Mouse (Mus musculus) liver, adult 2 months (tissue): ENCODE data around the gene Gm37240. TPM values are rescaled to one million over a fixed set of nuclear protein-coding genes. Genes with fewer than 3 reads are reported as not detected.

ENCODE experiments used
- DNase-seq: peaks from one replicate; pipeline ENCODE4 v3.0.0-alpha.2; 2011; ENCODE audit warnings: low read depth, low spot score; ENCODE audit errors: extremely low read depth
- H3K27ac ChIP-seq: fragments of 200-500 bp; replicated peaks from 2 replicates; pipeline ENCODE4 v1.5.1; 2012; ENCODE audit warnings: low read depth, mild to moderate bottlenecking, control low read depth, inconsistent platforms, low read length; ENCODE audit not compliant: insufficient read depth
- H3K27me3 ChIP-seq: fragments of 200-500 bp; 2 replicates; pipeline ENCODE4 v1.6.1; 2012; ENCODE audit warnings: mild to moderate bottlenecking, moderate library complexity, low read length, inconsistent platforms; ENCODE audit not compliant: control insufficient read depth, insufficient read depth
- H3K36me3 ChIP-seq: fragments of 200-500 bp; 2 replicates; pipeline ENCODE4 v1.6.1; 2012; ENCODE audit warnings: low read length, inconsistent platforms; ENCODE audit not compliant: control insufficient read depth, insufficient read depth
- H3K4me1 ChIP-seq: fragments of 200-500 bp; 2 replicates; pipeline ENCODE4 v1.6.1; 2011; ENCODE audit warnings: low read length; ENCODE audit not compliant: control insufficient read depth, insufficient read depth
- H3K4me3 ChIP-seq: fragments of 200-500 bp; 2 replicates; pipeline ENCODE4 v1.5.1; 2011; ENCODE audit warnings: low read depth, mild to moderate bottlenecking, control low read depth, low read length, moderate library complexity; ENCODE audit not compliant: insufficient read depth
- H3K79me2 ChIP-seq: fragments of 200-500 bp; 2 replicates; pipeline ENCODE4 v1.6.1; 2012; ENCODE audit warnings: inconsistent platforms, mild to moderate bottlenecking, low read length, moderate library complexity; ENCODE audit not compliant: control insufficient read depth, insufficient read depth
- H3K9ac ChIP-seq: fragments of 200-500 bp; 2 replicates; pipeline ENCODE4 v1.6.1; 2012; ENCODE audit warnings: low read depth, mild to moderate bottlenecking, control low read depth, inconsistent platforms, low read length
- CTCF ChIP-seq: fragments of 200-500 bp; IDR thresholded peaks from 2 replicates; pipeline ENCODE4 v1.5.1; 2011; ENCODE audit warnings: low read depth, low read length, control low read depth
- POLR2A ChIP-seq: fragments of 200-500 bp; IDR thresholded peaks from 2 replicates; pipeline ENCODE4 v1.6.1; 2011; ENCODE audit warnings: low read length, control low read depth; ENCODE audit not compliant: insufficient read depth; ENCODE audit errors: extremely low read depth
- WGBS: fragments of 180-500 bp; shearing (Covaris S2); methylation state at CpG from one replicate; pipeline ENCODE4 v1.1.7; 2018; 5-methylcytosine and 5-hydroxymethylcytosine counted together
- polyA plus RNA-seq: library from polyadenylated mRNA; depleted of rRNA; stranded (reverse); fragments of >200 nt; gene quantifications from 2 replicates; pipeline ENCODE4 v1.2.3, GENCODE M21; 2012
- total RNA-seq: library from RNA; depleted of rRNA; stranded (reverse); fragments of >200 nt; gene quantifications from 2 replicates; pipeline ENCODE4 v1.2.3, GENCODE M21; 2014

Gene Gm37240
- total and polyA plus RNA-seq, 2 experiments, result 2.2 to 6.9 TPM

DNA sequence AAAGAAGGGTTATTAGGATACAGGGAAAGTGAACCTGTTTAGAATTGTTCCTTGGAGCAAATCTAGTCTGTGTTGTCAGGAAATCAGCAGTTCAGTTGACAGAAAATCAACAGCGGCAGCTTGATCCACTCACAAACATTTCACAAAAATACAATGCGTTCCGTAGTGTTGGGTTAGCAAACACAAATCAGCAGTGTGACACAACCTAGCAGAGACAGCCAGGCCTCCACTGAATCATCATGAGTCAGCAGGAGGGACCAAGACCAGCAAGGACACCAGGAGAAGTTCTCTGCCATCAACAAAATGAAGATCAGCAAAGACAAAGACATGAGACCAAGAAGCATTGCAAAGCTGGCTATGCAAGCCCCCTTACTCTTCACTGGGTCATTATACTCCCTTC, 688.8 kb downstream of the Gm37240 start:
- 29% methylated on average over 3 of the region's 3 CpGs for WGBS
- TF ChIP-seq POLR2A, result no peak
- Histone ChIP-seq H3K79me2 (no peaks in the 10 kb centered on the region; the same call in 1 of the 2 replicates), H3K9ac (no peak overlapping the region), H3K27ac (peak overlapping the region; percentile 96), H3K4me1 (peaks cover 16% of the 10 kb centered on the region), H3K4me3 (no peak overlapping the region), H3K27me3 (no peaks in the 10 kb centered on the region), H3K36me3 (no peaks in the 10 kb centered on the region)
- DNase-seq, result peak; percentile 96

- peak overlapping the region; percentile 64 for H3K9ac ChIP-seq
- peaks cover 16% of the 10 kb centered on the region for H3K4me1 ChIP-seq
- no peaks in the 10 kb centered on the region for H3K36me3 ChIP-seq
- 24% methylated on average over 6 of the region's 6 CpGs for WGBS
- H3K27ac ChIP-seq, result peak overlapping the region; percentile 77
- peak; percentile 99 for DNase-seq
- TF ChIP-seq CTCF (no peak), POLR2A (no peak; the same call in 1 of the 2 replicates)
- H3K79me2 ChIP-seq, result no peaks in the 10 kb centered on the region; the same call in 1 of the 2 replicates
- H3K4me3 ChIP-seq, result no peak overlapping the region
- H3K27me3 ChIP-seq, result no peaks in the 10 kb centered on the region
Measured at GRCm38 (mm10) chr3:85197148-85197547, 690.2 kb downstream of the Gm37240 start.

GRCm38 (mm10) chr3:85196591-85196990, 690.7 kb downstream of the Gm37240 start:
- no peaks in the 10 kb centered on the region for H3K27me3 ChIP-seq
- H3K79me2 ChIP-seq, result no peaks in the 10 kb centered on the region; the same call in 1 of the 2 replicates
- 20% methylated on average over 4 of the region's 4 CpGs for WGBS
- TF ChIP-seq CTCF, result no peak
- no peak for TF ChIP-seq POLR2A
- no peaks in the 10 kb centered on the region for H3K36me3 ChIP-seq
- H3K27ac ChIP-seq, result peak overlapping the region; percentile 95
- H3K9ac ChIP-seq, result peak overlapping the region; percentile 64
- peaks cover 16% of the 10 kb centered on the region for H3K4me1 ChIP-seq
- H3K4me3 ChIP-seq, result no peak overlapping the region
- DNase-seq, result peak; percentile 95

DNA sequence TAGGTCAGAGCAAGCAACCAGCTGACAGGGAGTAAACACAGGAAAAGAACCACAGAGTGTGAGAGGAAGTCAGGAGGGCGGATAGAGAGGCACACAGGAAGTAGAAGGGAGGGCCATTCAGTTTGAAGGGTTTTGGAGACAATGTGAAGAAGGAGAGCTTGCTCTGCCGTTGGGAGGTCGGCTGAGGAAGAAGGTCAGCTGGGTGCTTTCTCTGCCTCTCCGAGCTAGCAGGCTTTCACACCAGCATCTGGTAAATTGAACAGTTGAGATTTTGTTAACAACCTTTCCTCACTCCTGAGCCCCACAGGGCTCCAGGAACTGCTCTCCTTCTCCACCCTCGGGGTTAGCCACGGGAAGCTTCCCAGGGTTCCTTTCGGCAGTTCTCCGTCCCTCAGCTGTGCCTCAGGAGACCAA, 692.2 kb downstream of the Gm37240 start:
- Histone ChIP-seq H3K4me1 (peaks cover 16% of the 10 kb centered on the region), H3K27me3 (no peaks in the 10 kb centered on the region), H3K27ac (peak overlapping the region; percentile 1; the same call in 1 of the 2 replicates), H3K79me2 (no peaks in the 10 kb centered on the region; the same call in 1 of the 2 replicates), H3K36me3 (no peaks in the 10 kb centered on the region), H3K4me3 (peak overlapping the region; percentile 5; the same call in 1 of the 2 replicates), H3K9ac (0 out of 2 replicates have a peak overlapping the region, but pooled peaks have one; percentile 0)
- no peak for TF ChIP-seq POLR2A
- no peak for TF ChIP-seq CTCF
- peak; percentile 70 for DNase-seq
- 65% methylated on average over 8 of the region's 8 CpGs for WGBS

DNA sequence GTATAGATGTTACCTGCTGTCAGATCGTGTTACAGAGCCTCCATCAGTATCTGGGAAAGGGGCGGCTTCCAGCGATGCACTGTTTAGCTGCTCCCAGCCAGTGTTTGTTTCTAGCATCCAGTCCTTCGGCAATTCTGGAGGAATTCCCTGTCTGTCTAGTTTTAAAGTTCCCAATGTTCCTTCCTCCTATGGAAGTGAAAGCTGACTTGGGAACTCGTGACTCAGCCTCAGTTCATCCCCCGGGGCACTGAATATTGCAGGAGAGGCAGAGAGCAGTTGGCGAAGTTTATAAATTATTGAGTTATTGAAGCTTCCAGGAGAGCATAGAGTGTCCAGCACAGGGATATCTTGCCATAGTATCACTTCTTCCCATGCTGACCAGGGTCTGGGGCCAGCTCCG, 697.5 kb downstream of the Gm37240 start:
- H3K79me2 ChIP-seq, result no peaks in the 10 kb centered on the region
- TF ChIP-seq CTCF (no peak), POLR2A (no peak)
- H3K27ac ChIP-seq, result no peak overlapping the region
- H3K4me1 ChIP-seq, result peaks cover 8% of the 10 kb centered on the region
- no peaks in the 10 kb centered on the region for H3K36me3 ChIP-seq
- no peak overlapping the region for H3K9ac ChIP-seq
- WGBS, result 78% methylated on average over 8 of the region's 8 CpGs
- H3K4me3 ChIP-seq, result no peak overlapping the region
- no peak for DNase-seq
- no peaks in the 10 kb centered on the region for H3K27me3 ChIP-seq

GRCm38 (mm10) chr3:85188364-85188763, 699.0 kb downstream of the Gm37240 start:
- Histone ChIP-seq H3K27me3 (no peaks in the 10 kb centered on the region), H3K79me2 (no peaks in the 10 kb centered on the region), H3K9ac (no peak overlapping the region), H3K4me1 (peaks cover 8% of the 10 kb centered on the region), H3K36me3 (no peaks in the 10 kb centered on the region), H3K4me3 (no peak overlapping the region), H3K27ac (no peak overlapping the region)
- TF ChIP-seq POLR2A, result no peak
- TF ChIP-seq CTCF, result no peak
- DNase-seq, result no peak
- 67% methylated on average over 5 of the region's 5 CpGs for WGBS
